Mouse (Mus musculus): Measurements from ENCODE around the gene Serpinb8.

DNA sequence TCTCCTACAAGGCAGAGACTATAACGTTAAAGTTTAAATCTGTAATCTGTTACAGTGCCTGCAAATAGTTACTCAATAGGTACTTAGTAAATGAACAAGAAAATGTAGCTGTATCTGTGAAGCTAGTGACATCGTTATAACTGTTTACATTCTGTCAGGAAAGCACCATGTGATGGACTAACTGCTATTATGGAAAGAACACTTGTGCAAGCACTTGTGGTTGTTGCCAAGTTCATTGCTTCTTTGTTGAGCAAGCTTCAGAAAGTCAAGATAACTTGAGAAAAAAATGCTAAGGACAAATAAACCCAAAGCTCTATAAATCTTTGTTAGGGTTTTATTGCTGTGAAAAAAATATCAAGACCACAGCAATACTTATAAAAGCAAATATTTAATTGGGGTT, 67.9 kb downstream of the Serpinb8 start:
- no peak for TF ChIP-seq CTCF (IDR thresholded peaks at IDR 0.05; ENCODE audit: extremely low read depth, insufficient read depth, low read length)
- TF ChIP-seq POLR2A (IDR thresholded peaks at IDR 0.05; ENCODE audit: extremely low read depth, insufficient read depth, low read length), result no peak

Measured in cortical plate, adult 2 months (tissue).